Mouse (Mus musculus) frontal cortex, postnatal 25 days (tissue): ENCODE measurements at regions not wholly inside any gene's neighbourhood (a gene's known extent, or its start where the extent isn't known, plus 50 kb on each side); places are given as distances from the start of the nearest gene placed in this dataset.

Experiments used
- DNase-seq, 2 experiments: peaks; one replicate each; pipeline ENCODE4 v3.0.0; 2022; ENCODE audit warnings: low spot score in 2 of 2

DNA sequence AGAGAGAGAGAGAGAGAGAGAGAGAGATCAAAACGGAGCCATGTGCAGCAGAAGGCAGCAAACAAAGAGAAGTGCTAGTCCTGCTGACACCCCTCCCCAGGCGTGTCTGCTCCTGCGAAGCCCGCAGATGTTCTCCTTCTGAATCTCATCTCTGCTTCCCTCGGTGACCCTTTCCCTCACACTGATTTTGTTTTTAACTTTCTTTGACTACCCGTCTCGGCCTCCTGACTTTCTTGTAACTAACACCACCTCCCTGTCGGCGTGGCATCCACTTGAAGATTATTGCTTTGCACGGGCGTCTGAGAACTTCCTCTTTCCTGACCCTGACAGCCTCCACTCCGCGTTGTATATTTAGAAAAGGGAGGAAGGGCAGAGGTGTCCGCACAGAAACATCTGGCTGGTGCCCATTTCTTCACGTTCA lies 654.3 kb downstream of the Adgrl2 start:
- DNase-seq = no peak

DNA sequence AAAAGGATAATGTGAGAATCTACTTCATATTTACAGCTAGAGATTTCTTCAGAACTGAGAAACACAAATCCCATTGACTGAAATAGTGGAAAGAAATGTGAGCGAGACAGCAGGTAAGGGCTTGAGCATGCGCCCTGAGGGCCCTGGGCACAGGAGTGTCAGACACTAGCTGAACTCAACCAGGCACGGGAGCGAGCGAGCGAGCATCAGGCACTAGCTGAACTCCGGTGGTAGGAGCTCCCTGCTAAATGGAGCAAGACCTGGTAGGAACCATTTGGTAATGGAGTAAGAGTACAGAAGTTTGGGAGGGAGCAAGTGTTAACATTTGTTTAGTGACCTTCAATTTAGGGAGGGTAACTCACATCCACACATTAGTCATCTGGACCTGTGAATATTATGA lies 654.7 kb downstream of the Adgrl2 start:
- DNase-seq = no peak

DNA sequence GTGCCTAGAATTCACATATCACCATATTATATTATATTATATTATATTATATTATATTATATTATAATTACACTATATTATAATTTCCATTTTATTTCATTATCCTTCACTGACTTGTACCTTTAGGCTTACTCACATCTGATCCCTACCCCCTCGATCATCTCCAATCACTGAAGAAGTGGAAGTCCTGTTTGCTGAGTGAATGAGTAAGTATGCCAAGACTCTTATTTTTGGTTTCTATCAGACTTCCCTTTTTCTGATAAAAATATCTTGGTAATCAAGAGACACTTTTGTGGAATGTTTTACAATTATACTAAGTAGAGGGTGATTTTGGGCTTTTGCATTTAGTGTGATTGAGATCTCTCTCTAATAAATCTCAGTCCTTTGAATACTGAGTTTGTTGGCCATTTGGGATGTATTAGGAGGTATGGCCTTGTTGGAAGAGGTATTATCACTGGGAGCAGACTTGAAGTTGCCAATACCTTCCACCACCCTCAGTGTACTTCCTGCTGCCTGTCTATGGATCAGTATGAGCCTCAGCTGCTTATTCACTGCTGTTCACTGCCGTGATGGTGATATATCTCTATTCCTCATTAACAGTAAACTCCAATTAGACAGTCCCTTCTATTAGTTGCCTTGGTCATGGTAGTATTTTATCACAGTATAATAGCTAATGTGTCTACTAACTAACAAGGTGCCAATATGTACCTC lies 665.3 kb downstream of the Adgrl2 start:
- no peak for DNase-seq

DNA sequence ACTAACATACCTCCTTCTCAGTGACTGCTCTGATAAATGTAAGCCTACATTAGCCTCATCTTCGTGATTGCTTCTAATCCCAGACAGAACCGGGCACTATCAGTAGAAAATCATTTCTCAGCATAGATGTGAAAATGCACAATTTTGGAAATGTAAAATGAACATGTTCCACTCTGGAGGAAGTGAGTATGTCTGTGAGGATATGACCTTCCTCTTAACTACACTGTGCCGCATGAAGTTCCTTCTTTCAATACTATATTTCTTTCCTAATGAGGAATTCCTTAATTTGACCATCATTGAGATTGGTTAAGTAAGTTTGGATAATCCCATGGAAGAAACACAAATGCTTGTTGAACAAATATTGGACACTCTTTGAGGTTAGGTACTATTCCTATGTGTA lies 668.5 kb downstream of the Adgrl2 start:
- no peak for DNase-seq

DNA sequence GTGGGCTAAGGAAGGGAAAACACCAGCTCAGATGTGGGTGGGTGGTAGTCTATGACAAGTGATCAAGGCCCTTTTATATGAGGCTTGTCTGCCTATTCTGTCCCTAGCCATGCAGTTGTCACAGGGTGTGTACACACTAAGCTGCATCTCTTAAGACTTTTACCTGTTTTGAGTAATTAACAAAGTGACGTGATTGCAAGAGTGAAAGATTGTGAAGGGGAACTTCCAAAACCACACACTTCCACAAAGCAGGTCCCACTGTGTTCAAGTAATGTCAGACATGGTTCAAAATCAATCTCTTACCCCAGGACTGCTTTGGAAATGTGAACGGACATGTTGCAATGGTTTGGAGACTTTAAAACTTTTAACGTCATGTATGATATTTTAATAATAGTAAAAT lies 674.2 kb downstream of the Adgrl2 start:
- no peak for DNase-seq

DNA sequence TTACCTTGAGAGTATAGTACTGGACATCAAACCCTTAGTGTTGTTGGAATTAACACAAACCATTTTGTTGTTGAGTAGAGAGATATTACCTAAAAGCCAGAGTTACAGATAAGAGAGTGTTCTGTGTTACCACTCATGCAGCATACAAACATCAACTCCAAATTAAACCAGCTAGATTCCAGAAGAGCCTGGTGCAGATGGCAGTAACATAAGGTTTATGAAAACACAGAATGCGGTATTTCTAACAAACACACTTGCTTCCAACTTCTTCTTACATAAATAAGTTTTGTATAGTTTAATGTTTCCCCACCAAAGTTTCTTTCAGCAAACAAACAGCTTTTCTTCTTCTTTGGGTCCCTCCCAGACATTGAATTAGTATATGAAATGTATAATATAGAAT lies 675.1 kb downstream of the Adgrl2 start:
- DNase-seq = no peak

DNA sequence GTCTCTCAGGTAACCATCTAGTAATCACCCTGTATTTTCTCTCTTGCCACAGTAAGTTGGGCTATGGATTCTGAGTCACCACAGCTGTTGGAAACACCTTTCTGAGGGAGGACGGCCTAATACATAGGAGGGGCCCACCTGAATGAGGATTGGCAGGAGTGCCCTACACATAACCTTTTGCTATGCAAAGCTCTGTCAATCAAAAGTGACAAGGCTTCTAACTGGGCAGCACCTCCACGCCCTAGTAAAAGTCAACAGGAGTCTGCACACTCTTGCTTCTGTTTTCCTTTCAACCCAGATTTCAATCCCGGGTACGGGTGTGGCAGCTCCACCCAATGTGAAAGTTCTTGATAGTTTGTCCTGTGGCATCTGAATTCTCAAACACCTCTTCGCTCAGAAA lies 694.8 kb downstream of the Adgrl2 start:
- DNase-seq = no peak

DNA sequence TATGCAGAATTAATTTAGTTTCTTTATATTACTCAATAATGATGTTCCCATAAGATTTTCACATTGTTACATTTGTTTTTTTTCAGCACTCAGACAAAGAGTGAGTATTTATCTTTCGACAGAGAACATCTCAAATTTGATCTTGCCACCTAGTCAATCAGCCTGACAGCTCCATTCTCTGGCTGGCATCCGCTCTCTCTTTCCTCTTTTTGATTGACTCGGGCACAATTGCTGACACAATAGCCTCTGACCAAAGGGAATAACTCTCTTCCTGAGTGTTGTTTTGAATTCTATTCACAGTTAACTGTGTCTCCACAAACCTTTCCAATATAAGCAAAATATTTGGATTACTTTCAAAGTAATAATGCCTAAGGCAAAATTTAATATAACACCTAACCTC lies 711.4 kb downstream of the Adgrl2 start:
- DNase-seq = no peak

DNA sequence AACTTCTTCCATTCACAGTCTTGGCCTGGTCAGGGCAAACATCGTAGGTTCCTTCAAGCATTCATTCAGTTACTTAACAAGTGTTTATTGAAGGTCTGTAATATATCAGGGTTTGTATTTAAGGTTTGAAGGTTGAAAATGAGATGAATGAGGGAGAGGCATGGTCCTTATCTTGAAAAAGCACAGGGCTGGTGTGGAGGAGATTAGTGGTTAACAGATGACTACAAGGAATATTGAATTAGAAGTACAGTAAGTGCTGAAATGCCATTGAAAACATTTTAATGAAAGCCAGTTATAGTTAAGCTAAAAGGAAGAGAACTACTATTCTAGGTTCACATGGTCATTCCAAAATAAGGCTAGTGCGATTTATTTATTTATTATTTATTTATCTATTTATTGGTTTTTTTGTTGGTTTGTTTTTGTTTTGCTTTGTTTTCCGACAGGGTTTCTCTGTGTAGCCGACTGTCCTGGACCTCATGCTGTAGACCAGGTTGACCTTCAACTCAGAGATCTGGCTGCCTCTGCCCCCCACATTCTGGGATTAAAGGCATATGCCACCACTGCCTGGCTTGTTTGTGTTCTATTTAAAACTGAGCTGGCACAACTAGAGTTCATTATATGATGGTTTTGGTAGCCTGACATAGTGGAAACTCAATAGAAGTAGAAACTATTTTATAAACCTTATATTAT lies 718.1 kb downstream of the Adgrl2 start:
- DNase-seq = no peak

DNA sequence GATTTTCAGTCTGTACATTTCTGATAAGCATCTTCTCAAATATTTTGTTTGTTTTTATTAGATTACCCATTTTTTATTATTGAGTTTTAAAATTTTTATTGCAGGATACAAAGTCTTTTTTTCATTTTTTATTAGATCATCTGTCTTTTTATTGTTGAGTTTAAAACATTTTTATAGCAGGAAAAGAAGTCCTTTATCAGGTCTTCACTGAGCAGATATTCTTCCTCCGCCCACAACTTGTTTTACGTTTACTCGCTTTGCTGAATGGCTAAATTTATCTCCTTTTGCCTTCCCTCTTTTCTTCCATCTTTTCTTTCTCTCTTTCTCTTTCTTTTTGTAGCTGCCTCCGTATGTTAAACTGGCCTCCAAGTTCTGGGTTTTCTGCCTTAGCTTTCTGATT lies 721.5 kb downstream of the Adgrl2 start:
- DNase-seq = no peak

DNA sequence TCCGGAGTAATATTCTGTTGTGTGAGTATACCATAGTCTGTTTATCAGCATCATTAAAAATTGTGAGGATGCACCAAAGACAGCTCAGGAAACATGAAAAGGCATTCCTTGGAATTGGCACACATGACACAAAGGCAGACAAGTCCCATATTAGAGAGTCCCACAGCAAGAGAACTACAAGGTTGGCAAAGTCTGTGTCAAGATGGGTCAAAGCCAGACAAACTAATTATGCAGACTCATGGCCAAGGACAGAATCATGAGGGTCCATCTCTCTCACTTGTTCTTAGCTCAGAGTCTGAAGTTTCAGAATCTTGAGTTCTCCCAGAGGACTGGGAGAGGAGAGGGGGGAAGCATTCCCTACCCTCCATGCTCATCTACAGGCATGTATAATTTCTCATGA lies 731.1 kb downstream of the Adgrl2 start:
- DNase-seq = no peak

DNA sequence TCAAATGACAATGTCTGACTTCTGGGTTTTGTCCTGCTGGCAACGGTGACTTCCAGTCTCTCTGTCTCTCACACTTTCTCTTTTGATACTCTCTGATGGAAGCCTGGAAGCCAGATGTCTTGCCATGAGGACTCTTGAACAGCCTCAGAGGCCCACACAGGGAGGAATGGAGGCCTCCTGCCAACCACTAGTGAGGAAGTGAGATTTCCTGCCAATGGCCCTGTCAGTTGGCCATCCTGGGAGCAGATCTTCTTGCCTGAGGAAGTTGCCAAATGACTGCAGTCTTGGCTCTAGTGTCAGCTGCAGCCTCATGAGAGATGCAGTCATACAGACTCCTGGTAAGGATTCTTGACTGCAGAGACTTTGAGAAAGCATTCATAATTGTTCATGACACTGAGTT lies 741.7 kb downstream of the Adgrl2 start:
- DNase-seq = no peak

DNA sequence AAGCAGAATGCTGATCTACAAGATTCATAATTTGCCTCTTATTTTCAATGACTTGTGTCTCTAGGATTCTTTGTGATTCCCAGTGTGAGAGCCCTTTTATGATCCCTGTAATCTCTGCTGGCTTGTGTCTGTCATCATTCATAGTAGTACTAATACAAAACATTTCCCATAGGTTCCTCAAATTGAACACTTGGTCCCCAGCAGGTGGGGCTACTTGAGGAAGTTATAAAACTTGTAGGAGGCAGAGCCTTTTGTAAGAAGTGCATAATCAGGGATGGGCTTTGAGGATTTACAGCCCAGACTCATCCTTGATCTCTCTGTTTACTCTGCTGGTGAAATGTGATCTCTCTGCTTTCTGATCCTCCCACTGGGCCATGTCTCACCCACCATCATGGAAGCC lies 743.6 kb downstream of the Adgrl2 start:
- DNase-seq = no peak

DNA sequence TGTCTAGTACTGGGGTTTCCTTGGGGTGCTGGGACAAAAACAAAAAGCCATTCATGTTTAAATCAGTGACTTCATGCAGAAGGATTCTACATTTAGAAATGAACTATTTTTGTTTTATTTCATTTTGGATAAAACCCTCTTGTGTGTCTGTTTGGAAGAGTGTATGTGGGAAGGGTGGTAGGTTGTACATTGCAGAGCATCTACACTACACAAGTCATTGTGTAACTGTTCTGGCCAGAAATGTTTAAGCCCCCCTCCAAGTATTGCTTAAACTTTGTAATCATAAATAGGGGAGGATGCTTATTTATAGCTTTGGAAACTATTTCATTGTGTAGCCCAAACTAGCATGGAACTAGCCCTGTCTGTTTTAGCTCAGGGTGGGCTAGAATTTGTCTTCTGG lies 752.3 kb downstream of the Adgrl2 start:
- no peak for DNase-seq

DNA sequence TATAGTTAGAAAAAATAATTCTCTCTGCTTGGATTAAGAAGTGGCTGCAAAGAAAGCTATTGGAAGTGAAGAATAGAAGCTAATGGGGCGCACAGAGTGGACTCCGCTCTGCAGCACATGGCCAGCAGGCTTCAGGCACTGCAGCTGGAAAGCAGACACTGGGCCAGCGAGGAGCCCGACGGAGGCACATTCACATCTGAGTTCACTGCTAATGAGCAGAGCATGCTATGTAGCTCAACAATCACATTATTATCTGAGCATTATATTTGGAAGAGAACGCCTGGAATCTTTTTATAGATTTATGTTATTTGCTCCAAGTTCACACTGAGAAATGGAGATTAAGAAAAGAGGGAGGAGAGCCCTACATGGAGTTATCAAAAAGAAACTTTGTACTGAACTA lies 752.8 kb downstream of the Adgrl2 start:
- no peak for DNase-seq

DNA sequence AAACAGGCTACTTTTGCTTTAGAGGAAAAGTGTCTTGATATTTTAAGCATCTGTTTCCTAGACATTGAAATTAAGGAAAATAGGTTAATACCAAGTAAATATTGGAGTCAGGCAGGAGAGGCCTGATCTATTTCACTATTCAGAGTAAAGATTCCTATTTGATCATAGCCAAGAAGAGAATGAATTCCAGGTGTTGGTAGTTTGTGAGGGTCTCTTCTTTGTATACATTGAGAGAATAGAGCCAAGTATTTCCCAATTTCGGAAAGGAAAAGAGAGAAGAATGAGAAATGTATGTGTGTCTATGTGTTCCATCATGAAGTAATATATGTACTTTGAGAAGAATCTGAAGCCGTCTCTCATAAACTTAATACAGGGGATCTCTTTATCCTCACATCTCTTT lies 756.7 kb downstream of the Adgrl2 start:
- no peak for DNase-seq

DNA sequence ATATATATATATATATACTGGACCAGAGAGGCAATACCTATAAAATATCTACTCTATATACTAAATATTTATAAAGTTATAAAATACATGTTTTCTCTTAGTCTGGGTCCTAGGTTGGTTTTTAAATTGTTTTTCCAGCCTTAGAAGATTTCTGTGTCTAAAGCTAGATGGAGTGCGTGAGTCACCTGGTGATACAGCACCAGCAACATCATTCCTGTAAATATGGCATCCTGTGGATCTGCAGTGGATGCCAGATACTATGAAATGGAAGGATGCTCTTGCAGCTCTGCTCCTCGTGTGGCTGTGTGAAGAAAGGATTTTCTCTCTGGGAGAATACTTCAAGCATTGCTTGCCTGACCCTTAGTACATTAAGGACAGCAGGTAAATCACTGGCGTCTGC lies 761.2 kb downstream of the Adgrl2 start:
- DNase-seq = no peak

DNA sequence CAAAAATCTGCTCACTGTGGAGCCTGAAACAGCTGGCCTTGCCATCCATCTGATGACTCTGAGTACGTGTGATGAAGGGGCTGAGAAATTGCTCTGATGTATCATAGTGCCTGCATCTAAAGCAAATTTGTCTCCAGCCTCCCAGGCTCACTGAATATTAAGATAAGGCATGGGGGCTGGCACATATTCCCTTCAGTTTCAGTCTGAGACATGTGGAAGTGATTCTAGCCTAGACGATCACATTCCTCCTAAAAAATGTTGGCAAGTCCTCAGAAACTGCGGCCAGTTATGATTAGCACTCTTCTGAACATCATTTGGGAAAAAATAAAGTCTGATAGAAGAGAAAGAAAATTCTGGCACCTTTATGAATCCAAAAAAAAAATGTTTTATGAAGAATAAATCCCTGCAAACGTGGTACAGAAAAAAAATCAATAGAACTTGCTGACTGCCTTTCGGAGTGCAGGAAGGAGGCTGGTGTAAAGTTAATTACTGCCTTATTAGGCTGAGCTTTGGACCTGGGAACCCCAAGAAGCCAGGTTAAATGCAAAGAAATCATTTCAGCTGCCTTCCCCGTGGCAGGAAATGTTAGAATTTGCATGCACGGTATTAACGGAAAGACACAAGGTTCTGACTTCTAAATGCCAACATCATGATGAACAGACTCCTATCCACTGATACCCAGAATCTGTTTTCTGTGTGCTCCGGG lies 762.2 kb downstream of the Adgrl2 start:
- DNase-seq = no peak

DNA sequence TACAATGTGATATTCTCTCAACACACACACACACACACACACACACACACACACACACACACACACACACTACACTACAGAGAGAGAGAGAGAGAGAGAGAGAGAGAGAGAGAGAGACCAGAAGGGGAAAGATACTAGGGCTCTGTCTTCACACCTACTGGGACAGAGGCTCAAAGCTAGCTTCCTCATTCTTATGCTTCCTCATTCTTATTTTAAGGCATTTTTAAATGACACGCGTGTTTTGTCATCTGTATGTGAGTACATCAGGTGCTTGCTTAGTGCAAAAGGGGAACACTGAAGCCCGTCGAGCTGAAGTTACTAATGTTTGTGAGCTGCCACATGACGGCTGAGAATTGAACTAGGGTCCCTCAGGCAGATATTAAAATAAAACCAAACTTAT lies 769.5 kb downstream of the Adgrl2 start:
- DNase-seq = no peak

DNA sequence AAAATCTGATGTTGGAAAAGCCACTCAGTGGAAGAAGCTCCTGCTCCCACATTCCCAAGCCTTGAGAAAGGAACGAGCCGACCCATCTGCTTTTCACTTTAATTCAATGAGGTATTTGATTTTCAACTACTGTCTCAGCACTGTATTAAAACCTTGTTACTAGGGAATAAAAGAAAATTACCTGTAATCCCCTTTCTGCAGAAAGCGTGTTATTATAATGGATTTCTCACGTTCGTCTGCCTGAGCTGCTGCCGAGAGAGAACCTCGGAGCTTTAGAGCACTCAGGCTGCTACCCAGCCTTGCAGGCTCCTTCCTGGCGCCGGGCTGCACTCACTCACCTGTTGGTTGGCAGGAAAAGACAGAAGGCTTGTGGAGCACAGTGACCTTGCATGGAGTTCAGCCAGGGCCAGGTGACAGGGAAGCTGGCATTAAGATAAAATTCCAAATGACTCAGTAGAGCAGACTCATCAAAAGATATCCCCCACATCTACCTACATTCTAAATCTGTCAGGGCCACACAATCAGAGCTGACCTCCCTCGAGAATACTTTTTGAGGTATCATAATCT lies 770.2 kb downstream of the Adgrl2 start:
- no peak for DNase-seq

DNA sequence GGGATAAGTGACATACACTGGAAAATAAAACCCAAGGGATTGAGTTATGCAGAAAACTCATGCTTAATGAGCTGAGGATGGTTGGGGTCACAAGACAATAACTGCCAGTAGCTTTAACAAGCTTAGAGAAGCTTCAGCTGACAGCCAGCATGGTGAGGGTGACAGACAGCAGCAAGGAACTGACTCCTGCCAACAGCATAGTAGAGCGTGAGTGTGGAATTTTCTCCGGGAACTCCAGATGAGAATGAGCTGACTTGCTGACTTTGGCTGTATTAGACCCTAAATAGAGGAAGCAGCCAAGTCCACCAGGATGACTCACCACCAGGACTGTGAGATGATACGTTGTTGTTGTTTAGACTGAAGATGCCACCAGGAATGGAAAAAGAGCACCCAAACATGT lies 788.2 kb downstream of the Adgrl2 start:
- no peak for DNase-seq

DNA sequence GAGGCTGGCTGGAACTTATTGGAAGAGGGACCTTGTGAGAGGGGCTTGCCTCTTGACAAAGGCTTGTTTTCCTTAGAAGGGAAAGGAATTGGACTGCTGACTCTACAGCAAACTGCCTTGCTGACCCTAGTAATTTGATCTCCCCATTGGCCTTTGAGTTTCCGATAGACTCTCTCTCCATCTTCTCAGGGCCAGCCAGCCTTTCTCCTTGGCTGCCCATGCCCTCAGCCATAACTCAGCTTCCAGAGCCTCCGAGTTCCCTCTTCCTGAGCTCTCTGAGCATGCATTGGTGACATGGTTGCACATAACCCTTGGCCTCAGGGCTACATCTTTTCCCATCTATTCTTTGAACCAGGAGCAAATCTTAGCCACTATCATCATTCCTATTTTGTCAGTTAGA lies 803.7 kb downstream of the Adgrl2 start:
- no peak for DNase-seq

DNA sequence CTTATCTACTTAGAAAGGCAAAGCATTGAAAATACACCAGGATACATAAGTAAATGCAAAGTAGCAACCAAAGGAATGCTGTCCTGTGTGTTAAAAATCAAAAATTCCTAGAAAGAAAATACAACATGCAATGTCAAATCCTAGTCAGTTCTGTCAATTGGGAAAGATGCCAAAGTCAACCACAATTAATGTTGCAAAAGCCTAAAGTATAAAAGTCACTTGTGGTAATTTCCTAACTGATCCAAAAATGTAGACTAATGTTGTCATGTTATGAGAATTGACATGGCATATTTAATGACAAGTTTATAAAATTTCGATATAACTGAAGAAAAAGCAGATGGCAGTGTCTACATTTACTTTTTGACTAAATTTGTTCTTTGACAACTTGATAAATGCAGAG lies 822.8 kb downstream of the Adgrl2 start:
- no peak for DNase-seq
